In genomic region chr15:19114951-19115350, GRCm38 (mm10) we compare ENCODE assay signal across 20 mouse cellular contexts.
DNase-seq lines count a peak whose midpoint lies in the region; ATAC-seq and TF ChIP-seq lines count a peak whose summit lies in the region.
"Had no signal": no experiment of that assay in that cellular context is flagged by ENCODE, and none has a peak within 500 bp of the region (broad histone marks: within the 10 kb centered on the region; RNA-seq: fewer than 3 reads in every experiment).

No protein-coding gene starts in this region.

- H3K27me3 ChIP-seq in forebrain, postnatal 0 days (ENCODE audit: insufficient read depth, low read length) = no peaks in the 10 kb centered on the region
- H3K27me3 ChIP-seq in forebrain, embryonic 10.5 days (ENCODE audit: poor library complexity, severe bottlenecking) = no peaks in the 10 kb centered on the region
- H3K27me3 ChIP-seq in midbrain, postnatal 0 days (ENCODE audit: insufficient read depth, low read length) = no peaks in the 10 kb centered on the region
- no peaks in the 10 kb centered on the region for H3K27me3 ChIP-seq in midbrain, embryonic 15.5 days (replicated peaks)
- no peaks in the 10 kb centered on the region for H3K27me3 ChIP-seq in hindbrain, postnatal 0 days (ENCODE audit: insufficient read depth, low read length)
- H3K27me3 ChIP-seq: embryonic facial prominence, embryonic 13.5 days; limb, embryonic 12.5 days; liver, embryonic 15.5 days; Patski had no signal

- TF ChIP-seq CTCF in forebrain, postnatal 0 days (IDR thresholded peaks at IDR 0.05; ENCODE audit: low read depth) = no peak
- no peak for TF ChIP-seq CTCF in midbrain, postnatal 0 days (IDR thresholded peaks at IDR 0.05)
- TF ChIP-seq CTCF in hindbrain, postnatal 0 days (IDR thresholded peaks at IDR 0.05; ENCODE audit: low read depth) = no peak

- no peak overlapping the region for H3K27ac ChIP-seq in forebrain, postnatal 0 days (ENCODE audit: low read depth, low read length)
- no peak overlapping the region for H3K27ac ChIP-seq in forebrain, embryonic 10.5 days
- H3K27ac ChIP-seq in midbrain, postnatal 0 days (ENCODE audit: low read depth, low read length) = no peak overlapping the region
- H3K27ac ChIP-seq in midbrain, embryonic 15.5 days = no peak overlapping the region
- H3K27ac ChIP-seq in hindbrain, postnatal 0 days = no peak overlapping the region
- H3K27ac ChIP-seq: embryonic facial prominence, embryonic 13.5 days; limb, embryonic 12.5 days; liver, embryonic 15.5 days; midbrain, embryonic 10.5 days had no signal

- H3K9ac ChIP-seq in forebrain, postnatal 0 days = no peak overlapping the region
- H3K9ac ChIP-seq in midbrain, postnatal 0 days (replicated peaks; ENCODE audit: low read length, poor library complexity, severe bottlenecking) = no peak overlapping the region
- H3K9ac ChIP-seq in midbrain, embryonic 15.5 days = no peak overlapping the region
- H3K9ac ChIP-seq in hindbrain, postnatal 0 days (replicated peaks; ENCODE audit: low read length) = no peak overlapping the region
- H3K9ac ChIP-seq: embryonic facial prominence, embryonic 13.5 days; limb, embryonic 12.5 days; liver, embryonic 15.5 days had no signal

- no peaks in the 10 kb centered on the region for H3K36me3 ChIP-seq in forebrain, postnatal 0 days (ENCODE audit: insufficient read depth)
- H3K36me3 ChIP-seq in forebrain, embryonic 10.5 days (replicated peaks) = no peaks in the 10 kb centered on the region
- no peaks in the 10 kb centered on the region for H3K36me3 ChIP-seq in midbrain, postnatal 0 days (ENCODE audit: insufficient read depth, low read length)
- H3K36me3 ChIP-seq in midbrain, embryonic 15.5 days (replicated peaks) = no peaks in the 10 kb centered on the region
- H3K36me3 ChIP-seq in hindbrain, postnatal 0 days (ENCODE audit: insufficient read depth, low read length) = no peaks in the 10 kb centered on the region
- H3K36me3 ChIP-seq: embryonic facial prominence, embryonic 13.5 days; limb, embryonic 12.5 days; liver, embryonic 15.5 days; midbrain, embryonic 10.5 days had no signal

- no peak overlapping the region for H3K4me2 ChIP-seq in forebrain, postnatal 0 days (ENCODE audit: low read depth)
- no peak overlapping the region for H3K4me2 ChIP-seq in midbrain, postnatal 0 days (ENCODE audit: low read depth, low read length, poor library complexity, severe bottlenecking)
- no peak overlapping the region for H3K4me2 ChIP-seq in midbrain, embryonic 15.5 days
- H3K4me2 ChIP-seq in hindbrain, postnatal 0 days (ENCODE audit: low read depth, low read length) = no peak overlapping the region
- H3K4me2 ChIP-seq: embryonic facial prominence, embryonic 13.5 days; limb, embryonic 12.5 days; liver, embryonic 15.5 days had no signal

- H3K4me1 ChIP-seq in forebrain, postnatal 0 days (ENCODE audit: insufficient read depth) = no peaks in the 10 kb centered on the region
- H3K4me1 ChIP-seq in forebrain, embryonic 10.5 days = no peaks in the 10 kb centered on the region
- H3K4me1 ChIP-seq in midbrain, postnatal 0 days (ENCODE audit: insufficient read depth, low read length) = no peaks in the 10 kb centered on the region
- H3K4me1 ChIP-seq in midbrain, embryonic 15.5 days = no peaks in the 10 kb centered on the region
- H3K4me1 ChIP-seq in hindbrain, postnatal 0 days (ENCODE audit: insufficient read depth, low read length) = no peaks in the 10 kb centered on the region
- H3K4me1 ChIP-seq: embryonic facial prominence, embryonic 13.5 days; limb, embryonic 12.5 days; liver, embryonic 15.5 days; midbrain, embryonic 10.5 days had no signal

- no peak overlapping the region for H3K4me3 ChIP-seq in forebrain, postnatal 0 days (ENCODE audit: low read depth, low read length)
- H3K4me3 ChIP-seq in forebrain, embryonic 10.5 days = no peak overlapping the region
- no peak overlapping the region for H3K4me3 ChIP-seq in midbrain, postnatal 0 days (ENCODE audit: low read depth, low read length)
- H3K4me3 ChIP-seq in midbrain, embryonic 15.5 days = no peak overlapping the region
- no peak overlapping the region for H3K4me3 ChIP-seq in hindbrain, postnatal 0 days (ENCODE audit: low read length)
- H3K4me3 ChIP-seq: embryonic facial prominence, embryonic 13.5 days; limb, embryonic 12.5 days; liver, embryonic 15.5 days; midbrain, embryonic 10.5 days had no signal

- H3K9me3 ChIP-seq in forebrain, postnatal 0 days (ENCODE audit: low read length) = no peaks in the 10 kb centered on the region
- no peaks in the 10 kb centered on the region for H3K9me3 ChIP-seq in forebrain, embryonic 10.5 days
- H3K9me3 ChIP-seq in midbrain, postnatal 0 days (ENCODE audit: low read length) = no peaks in the 10 kb centered on the region
- no peaks in the 10 kb centered on the region for H3K9me3 ChIP-seq in midbrain, embryonic 15.5 days
- H3K9me3 ChIP-seq in hindbrain, postnatal 0 days (ENCODE audit: low read length) = no peaks in the 10 kb centered on the region
- H3K9me3 ChIP-seq: embryonic facial prominence, embryonic 13.5 days; limb, embryonic 12.5 days; liver, embryonic 15.5 days; midbrain, embryonic 10.5 days had no signal

- no peak for ATAC-seq in forebrain, postnatal 0 days
- ATAC-seq in midbrain, postnatal 0 days (ENCODE audit: low FRiP score) = no peak
- ATAC-seq in midbrain, embryonic 15.5 days (replicated peaks) = no peak
- no peak for ATAC-seq in hindbrain, postnatal 0 days
- ATAC-seq: intestine, embryonic 16.5 days; Patski had no signal

- 62% methylated on average over 1 of the region's 1 CpGs for WGBS in forebrain, postnatal 0 days
- WGBS in forebrain, embryonic 10.5 days = 86% methylated on average over 1 of the region's 1 CpGs
- WGBS in midbrain, postnatal 0 days = 61% methylated on average over 1 of the region's 1 CpGs
- WGBS in midbrain, embryonic 15.5 days = 57% methylated on average over 1 of the region's 1 CpGs
- WGBS in hindbrain, postnatal 0 days = 28% methylated on average over 1 of the region's 1 CpGs

- DNase-seq in forebrain, postnatal 0 days = peak; percentile 26
- no peak for DNase-seq in forebrain, embryonic 10.5 days (ENCODE audit: extremely low spot score, low spot score)
- peak; percentile 21 for DNase-seq in midbrain, postnatal 0 days (ENCODE audit: low spot score)
- peak; percentile 18 for DNase-seq in hindbrain, postnatal 0 days (ENCODE audit: low spot score)
- peak; percentile 2 for DNase-seq in yolk sac, embryonic 10.5 days (ENCODE audit: low spot score)
- no peak for DNase-seq in gastrocnemius, adult 8-10 months (ENCODE audit: low spot score in 2 of 2)
- DNase-seq in left cerebral cortex, adult 8-10 months (ENCODE audit: low spot score in 2 of 2) = no peak
- DNase-seq: cerebellum, adult 9-10 months; gastrocnemius, postnatal 14 days; kidney, postnatal 25 days; lung, postnatal 14 days; right cerebral cortex, postnatal 25 days; thymus, postnatal 4 days had no signal

Comparison
In these comparisons a context has a peak if more than half of its experiments do, and no peak if none do; other contexts are left out.
1. DNase-seq: peak in forebrain, postnatal 0 days (single experiment), midbrain, postnatal 0 days (single experiment), hindbrain, postnatal 0 days (single experiment) and yolk sac, embryonic 10.5 days (single experiment); none in forebrain, embryonic 10.5 days (single experiment), gastrocnemius, adult 8-10 months (0 of 2) and left cerebral cortex, adult 8-10 months (0 of 2).